Mouse (Mus musculus): Measurements from ENCODE around the gene Fes.

Gene Fes

DNA sequence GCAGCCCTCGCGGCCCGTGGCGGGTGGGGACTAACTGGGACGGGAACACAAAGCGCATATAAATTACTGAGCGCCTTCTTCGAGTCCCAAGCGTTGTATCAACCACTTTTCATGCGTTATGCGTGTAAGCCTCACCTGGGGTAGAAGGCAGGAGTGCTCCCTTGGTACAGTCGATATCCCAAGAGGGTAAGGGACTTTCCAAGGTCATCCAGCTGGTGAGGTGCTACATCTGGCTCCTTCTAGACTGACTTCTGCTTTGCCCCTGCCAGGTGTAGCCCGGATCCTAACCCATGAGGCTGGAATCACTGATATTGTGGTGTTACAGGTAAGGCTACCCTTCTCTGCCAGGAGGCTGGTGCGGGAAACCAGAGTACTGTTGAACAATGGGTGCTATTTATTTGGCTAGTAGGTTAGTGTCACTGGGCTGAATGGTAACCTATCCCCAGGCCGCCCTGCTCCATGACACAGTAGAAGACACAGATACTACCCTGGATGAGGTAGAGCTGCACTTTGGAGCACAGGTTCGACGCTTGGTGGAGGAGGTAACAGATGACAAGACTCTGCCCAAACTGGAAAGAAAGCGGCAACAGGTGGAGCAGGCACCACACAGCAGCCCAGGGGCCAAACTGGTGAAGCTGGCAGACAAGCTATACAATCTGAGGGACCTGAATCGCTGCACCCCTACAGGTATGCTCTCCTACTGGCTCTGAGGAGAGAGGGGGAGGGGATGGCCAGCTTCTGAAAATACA is 44.3 kb downstream of the Fes start:
- DNase-seq (ENCODE audit: low read depth) = no peak

DNA sequence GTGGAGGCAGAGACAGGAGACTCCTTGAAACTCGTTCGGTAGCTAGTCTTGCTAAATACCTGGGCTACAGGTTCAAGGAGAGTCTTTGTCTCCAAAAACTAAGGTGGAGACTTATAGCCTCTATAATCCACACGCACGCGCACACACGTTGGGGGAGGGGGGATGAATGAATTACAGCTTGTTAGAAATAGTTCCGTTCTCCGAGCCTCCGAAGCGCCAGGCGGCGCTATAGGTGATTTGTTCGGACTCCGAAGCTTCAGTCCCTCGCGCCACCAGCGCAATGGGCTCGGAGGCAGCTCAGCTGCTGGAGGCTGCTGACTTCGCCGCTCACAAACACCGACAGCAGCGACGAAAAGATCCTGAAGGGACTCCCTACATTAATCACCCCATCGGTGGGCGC is 44.9 kb downstream of the Fes start, which contains the start of gene Hddc3:
Gene Hddc3, plus strand, starts transcription at position 247 of the 400 bp plus-strand sequence.
- DNase-seq (ENCODE audit: low read depth) = peak; percentile 97

DNA sequence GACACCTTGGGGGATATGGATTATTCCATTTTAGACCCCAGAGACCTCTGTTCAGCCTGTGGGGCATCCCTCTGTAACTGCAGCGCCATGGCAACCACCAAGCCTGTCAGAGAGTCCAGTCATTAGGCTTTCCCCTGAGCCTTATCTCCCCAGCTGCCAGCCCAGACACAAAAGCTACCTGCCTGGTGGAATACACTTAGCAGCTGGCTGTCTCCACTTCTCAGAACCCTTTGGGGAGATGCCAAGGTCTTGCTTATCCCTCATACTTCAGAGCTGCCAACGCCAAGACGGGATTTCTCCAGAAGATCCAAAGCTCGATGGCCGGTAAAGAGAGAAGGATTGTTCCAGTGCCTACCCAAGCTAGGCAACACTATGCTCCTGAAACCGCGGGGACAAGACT is 46.0 kb downstream of the Fes start:
- no peak for DNase-seq (ENCODE audit: low read depth)

DNA sequence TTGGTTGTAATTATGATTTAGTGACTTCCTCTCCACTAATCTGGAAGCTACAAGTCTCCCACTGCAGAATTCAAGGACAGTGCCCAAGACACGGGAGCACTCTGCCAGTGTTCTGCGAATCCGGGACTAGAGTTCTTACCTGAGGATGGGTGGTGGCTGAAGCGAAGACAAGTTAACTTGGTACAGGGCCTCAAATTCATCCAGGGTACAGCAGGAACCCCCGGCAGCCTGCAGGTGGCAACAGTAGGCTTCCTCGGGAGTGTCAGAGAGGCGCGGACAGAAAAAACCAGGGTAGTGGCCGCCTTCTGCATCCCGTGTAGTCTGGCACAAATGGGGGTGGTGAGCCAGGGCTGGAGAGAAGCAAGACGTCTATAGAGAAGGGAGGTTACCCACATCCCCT is 47.0 kb downstream of the Fes start, which contains the start of gene Unc45a:
Gene Unc45a, minus strand, starts transcription at position 213 of the 400 bp plus-strand sequence.
- peak; percentile 88 for DNase-seq (ENCODE audit: low read depth)

DNA sequence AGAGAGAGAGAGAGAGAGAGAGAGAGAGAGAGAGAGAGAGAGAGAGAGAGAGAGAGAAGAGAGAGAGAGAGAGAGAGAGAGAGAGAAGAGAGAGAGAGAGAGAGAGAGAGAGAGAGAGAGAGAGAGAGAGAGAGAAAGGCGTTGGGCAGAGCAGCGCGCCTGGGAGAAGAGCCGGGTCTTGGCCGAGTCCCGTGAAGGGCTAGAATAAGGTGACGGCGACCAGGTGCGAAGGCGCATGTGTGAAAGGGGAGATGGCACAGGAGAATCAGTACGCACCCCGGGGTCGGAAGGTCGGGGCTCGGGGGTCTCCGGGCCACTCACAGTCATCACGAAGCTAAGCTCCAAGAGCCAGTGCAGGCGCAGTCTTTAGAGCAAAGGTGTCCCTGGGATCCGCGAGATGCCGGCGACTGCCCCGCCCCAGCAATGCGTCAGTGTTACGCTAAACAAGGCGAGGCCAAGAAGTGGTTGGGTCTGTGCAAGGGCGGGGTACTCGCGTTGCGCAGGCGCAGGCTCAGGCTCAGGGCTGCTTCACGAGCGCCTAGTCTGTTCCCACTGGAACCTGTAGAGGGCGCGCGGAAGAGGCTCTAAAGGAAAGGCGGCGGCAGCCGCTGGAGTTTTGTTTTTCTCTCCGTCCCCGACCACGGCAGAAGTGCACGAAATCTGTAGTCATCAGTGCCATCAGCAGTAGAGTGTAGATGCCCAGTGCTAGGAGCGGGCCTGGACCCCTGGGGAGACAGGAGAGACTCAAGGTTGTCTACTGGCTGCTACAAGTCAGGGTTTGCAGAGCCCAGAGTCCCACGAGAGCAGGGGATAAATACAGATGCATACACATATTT is 47.7 kb downstream of the Fes start:
- peak; percentile 98 for DNase-seq (ENCODE audit: low read depth)

DNA sequence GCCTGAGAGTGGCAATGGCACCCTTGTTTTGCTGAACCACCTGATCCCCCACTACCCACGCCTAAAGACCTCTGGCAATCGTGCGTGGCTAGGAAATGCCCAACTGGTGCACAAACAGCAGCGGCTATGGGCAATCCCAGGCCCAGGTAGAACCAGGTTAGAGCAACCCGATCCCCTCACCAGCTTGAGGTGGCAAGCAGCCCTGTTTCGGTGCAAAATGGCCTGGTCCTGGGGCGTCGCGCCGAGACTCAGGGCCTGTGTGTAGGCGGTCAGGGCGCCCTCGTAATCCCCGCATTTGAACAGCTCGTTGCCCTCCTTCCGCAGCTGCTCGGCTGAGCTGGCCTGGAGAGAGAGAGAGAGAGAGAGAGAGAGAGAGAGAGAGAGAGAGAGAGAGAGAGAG is 48.4 kb downstream of the Fes start:
- DNase-seq (ENCODE audit: low read depth) = peak; percentile 33

DNA sequence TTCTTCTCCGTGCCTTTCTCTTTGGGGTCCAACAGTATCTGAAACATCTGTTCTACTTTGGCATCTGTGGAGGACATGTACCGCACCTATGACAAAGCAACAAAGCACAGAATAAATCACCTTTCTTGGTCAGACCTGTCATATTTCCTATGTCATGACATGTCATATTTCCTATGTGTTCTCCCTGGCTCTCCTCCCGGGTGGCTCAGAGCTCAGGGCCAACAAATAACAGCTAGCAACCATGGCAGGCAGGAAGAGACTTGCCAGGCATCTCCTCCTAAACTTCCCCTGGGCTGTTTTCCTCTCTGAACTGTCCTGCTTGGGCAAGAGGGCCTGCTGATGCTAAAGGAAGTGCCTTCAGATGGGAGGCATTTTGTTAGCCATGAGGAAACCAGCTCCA is 50.8 kb downstream of the Fes start:
- DNase-seq (ENCODE audit: low read depth) = no peak

DNA sequence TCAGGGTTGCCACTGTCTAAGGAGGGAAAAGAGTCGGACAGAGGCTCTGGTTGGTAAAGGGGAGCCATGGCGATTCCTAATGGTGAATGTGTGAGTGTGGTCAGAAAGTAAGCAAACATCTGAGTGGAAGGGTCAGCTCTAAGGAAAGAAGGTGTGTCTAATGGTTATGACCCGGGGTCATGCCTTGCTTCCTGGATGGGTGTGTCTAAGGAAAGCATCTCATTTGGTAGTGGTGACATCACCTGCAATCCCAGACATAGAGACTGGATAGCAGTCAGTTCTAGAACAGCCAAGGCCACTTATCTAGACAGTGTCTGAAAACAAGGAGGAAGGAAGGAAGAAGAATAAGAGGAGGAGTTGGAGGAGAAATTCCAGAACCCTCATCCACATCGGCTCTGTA is 52.9 kb downstream of the Fes start:
- DNase-seq (ENCODE audit: low read depth) = no peak

DNA sequence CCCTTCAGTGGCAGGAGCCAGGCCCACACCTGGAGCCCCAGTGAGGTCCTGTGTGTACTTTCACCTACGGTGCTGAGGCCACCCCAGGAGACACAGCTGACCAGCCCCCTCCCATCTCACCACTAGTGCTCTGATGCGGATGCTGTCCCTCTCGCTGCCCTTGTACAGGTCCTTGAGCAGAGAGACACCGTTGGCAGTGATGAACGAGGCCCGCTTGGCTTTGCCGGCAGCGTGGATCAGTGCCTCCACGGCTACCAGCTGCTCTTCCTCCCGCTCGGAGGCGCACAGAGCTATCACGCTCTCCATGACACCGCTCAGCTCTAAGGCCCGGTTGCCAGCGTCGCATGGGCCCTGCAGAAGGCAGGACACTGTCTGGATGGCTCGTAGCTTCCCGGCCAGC is 56.3 kb downstream of the Fes start:
- DNase-seq (ENCODE audit: low read depth) = no peak

DNA sequence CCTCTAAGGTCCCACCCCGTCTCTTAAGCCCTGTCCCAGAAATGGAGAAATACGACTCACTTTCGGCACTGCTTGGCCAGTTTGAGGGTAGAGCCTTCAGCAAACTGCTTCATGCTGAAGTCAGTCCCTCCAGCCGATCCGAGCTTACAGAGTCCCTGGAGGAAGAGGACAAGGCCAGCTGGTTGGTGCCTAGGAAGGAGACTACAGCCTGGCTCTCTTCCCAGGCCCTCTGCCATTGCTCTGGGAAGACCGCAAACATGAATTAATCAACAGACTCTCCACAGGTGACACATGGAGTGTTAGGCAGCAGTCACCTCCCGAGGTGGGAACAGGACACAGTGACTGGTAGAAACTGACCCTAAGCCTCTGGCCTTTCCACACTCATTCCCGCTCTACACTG is 57.5 kb downstream of the Fes start:
- no peak for DNase-seq (ENCODE audit: low read depth)
